Mouse (Mus musculus): ENCODE data around the gene Zfp36l1. TPM values are rescaled to one million over a fixed set of nuclear protein-coding genes. Genes with fewer than 3 reads are reported as not detected.

The Zfp36l1 gene
- polyA plus RNA-seq, 1 experiment: not detected

DNA sequence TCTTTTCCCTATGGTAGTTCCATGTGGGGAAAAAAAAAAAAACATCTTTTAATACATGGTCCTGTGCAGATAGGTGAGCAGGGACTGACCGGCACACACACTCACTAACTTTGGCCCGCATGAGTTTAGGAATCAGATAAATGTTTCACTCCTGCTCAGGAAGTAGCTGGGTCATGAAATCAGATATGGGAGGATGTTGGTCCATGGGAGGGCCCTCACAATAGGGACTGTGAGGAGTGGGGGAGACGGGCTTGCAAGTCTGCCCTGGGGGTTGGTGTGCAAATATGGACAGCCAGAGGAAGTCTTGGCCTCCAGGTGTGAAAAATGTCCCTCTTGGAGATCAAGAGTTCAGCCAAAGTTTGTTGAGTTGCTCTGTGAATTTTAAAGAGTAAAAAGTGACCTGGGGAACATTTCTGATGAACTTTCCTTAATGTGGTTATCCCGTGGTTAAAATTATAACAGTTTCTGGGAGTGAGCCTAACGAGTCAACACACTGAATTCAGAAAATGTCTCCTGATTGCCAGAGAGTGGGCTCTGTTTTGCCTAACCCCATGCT lies 53.0 kb downstream of the Zfp36l1 start:
- H3K4me1 ChIP-seq (ENCODE audit: control insufficient read depth, insufficient read depth, low read length): peaks cover 8% of the 10 kb centered on the region
- no peak overlapping the region for H3K4me3 ChIP-seq (ENCODE audit: insufficient read depth, low read depth, low read length)
- H3K27ac ChIP-seq (ENCODE audit: insufficient read depth, low read depth, low read length): no peak overlapping the region
- TF ChIP-seq POLR2A (IDR thresholded peaks at IDR 0.05; ENCODE audit: insufficient read depth, low read depth, low read length) (no peak), CTCF (IDR thresholded peaks at IDR 0.05; ENCODE audit: insufficient read depth, low read depth, low read length) (no peak)
- 77% methylated on average over 5 of the region's 5 CpGs for WGBS

Other genes with a start within 250 kb of the Zfp36l1 start
- not detected in 2 replicates for gene Actn1, start 147.4 kb upstream of the Zfp36l1 start, polyA plus RNA-seq (2012; ENCODE audit: insufficient read depth, insufficient read length, low replicate concordance, missing spikeins)